Mouse (Mus musculus) forebrain, embryonic 10.5 days (tissue): ENCODE data around the gene 1500015O10Rik. TPM values are rescaled to one million over a fixed set of nuclear protein-coding genes. Genes with fewer than 3 reads are reported as not detected.

Experiments
- DNase-seq: peaks from one replicate; pipeline ENCODE4 v3.0.0-alpha.2; 2017; ENCODE audit warnings: low spot score; ENCODE audit errors: extremely low spot score
- H3K27ac ChIP-seq: fragments of 300-500 bp; sonication (generic); 2 replicates; pipeline ENCODE4 v1.5.1; 2016; ENCODE audit warnings: mild to moderate bottlenecking
- H3K27me3 ChIP-seq: fragments of 300-500 bp; sonication (generic); 2 replicates; pipeline ENCODE4 v1.6.1; 2016; ENCODE audit warnings: mild to moderate bottlenecking; ENCODE audit not compliant: poor library complexity, severe bottlenecking
- H3K36me3 ChIP-seq: fragments of 300-500 bp; sonication (generic); replicated peaks from 2 replicates; pipeline ENCODE4 v1.6.1; 2016; ENCODE audit warnings: mild to moderate bottlenecking, moderate library complexity
- H3K4me1 ChIP-seq: fragments of 300-500 bp; sonication (generic); 2 replicates; pipeline ENCODE4 v1.6.1; 2016
- H3K4me3 ChIP-seq: fragments of 300-500 bp; sonication (generic); 2 replicates; pipeline ENCODE4 v1.5.1; 2016; ENCODE audit warnings: mild to moderate bottlenecking, moderate library complexity
- H3K9me3 ChIP-seq: fragments of 300-500 bp; sonication (generic); 2 replicates; pipeline ENCODE4 v1.6.1; 2016; ENCODE audit warnings: mild to moderate bottlenecking, moderate library complexity
- WGBS: fragments of 180-500 bp; shearing (Covaris S2); methylation state at CpG from one replicate; pipeline ENCODE4 v1.1.7; 2016; 5-methylcytosine and 5-hydroxymethylcytosine counted together
- polyA plus RNA-seq: library from polyadenylated mRNA; unstranded; fragments of >200 nt; fragmentation: Nextera tagmentation; extraction: Ambion mirVana; gene quantifications from 2 replicates; pipeline ENCODE4 v1.2.1, GENCODE M21; 2016

Gene 1500015O10Rik
- polyA plus RNA-seq = 0.26 TPM in 1 of 2 replicates, not detected in the other

DNA sequence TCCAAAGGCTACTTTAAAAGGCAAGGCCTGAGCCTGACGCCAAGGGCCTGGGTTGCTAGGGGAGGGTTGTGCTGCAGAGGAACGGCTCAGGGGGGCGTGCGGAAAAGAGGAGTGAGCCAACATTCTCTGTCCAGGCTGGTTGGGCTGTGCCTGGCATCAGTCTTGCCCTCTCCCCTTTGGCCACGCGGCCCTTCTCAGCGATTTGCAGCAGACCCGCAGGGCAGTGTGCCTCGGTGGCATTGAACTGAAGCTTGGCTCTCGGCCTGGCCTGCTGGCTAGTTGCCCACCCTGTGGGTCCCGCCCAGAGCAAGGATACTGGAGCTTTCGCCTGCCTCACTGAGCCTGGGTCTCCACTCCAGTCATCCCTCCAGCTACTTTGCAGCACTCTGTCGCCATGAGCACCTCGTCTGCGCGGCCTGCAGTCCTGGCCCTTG, at the start of gene 1500015O10Rik:
Gene 1500015O10Rik, plus strand, starts transcription at position 112 of the 434 bp plus-strand sequence.
- H3K36me3 ChIP-seq = no peaks in the 10 kb centered on the region
- no peak for DNase-seq
- H3K4me3 ChIP-seq = no peak within 1 kb of the TSS
- no peaks in the 10 kb centered on the region for H3K4me1 ChIP-seq
- no peak within 1 kb of the TSS for H3K27ac ChIP-seq
- no peaks in the 10 kb centered on the region for H3K27me3 ChIP-seq
- WGBS = 74% methylated on average over 16 of the region's 16 CpGs
- no peaks in the 10 kb centered on the region for H3K9me3 ChIP-seq

DNA sequence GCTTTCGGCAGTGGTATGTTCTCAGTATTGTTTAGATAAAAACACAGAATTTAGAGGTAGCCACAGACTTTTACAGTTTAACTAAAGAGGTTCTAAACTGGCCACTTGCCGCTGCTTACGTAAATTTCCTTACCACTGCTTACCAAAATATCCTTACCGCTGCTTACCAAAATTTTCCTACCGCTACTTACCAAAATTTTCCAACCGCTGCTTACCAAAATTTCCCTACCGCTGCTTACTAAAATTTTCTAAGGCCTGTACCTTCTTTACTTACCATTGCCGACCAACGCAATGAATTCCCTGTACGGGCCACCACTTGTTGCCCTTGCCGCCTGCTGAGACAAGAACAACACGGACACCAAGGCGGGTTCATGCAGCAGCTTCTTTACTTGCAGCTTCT, 40.4 kb upstream of the 1500015O10Rik start:
- Histone ChIP-seq H3K9me3 (peaks cover 13% of the 10 kb centered on the region), H3K36me3 (no peaks in the 10 kb centered on the region), H3K4me1 (no peaks in the 10 kb centered on the region), H3K27ac (no peak overlapping the region), H3K4me3 (no peak overlapping the region), H3K27me3 (no peaks in the 10 kb centered on the region)
- no peak for DNase-seq
- 88% methylated on average over 13 of the region's 13 CpGs for WGBS

DNA sequence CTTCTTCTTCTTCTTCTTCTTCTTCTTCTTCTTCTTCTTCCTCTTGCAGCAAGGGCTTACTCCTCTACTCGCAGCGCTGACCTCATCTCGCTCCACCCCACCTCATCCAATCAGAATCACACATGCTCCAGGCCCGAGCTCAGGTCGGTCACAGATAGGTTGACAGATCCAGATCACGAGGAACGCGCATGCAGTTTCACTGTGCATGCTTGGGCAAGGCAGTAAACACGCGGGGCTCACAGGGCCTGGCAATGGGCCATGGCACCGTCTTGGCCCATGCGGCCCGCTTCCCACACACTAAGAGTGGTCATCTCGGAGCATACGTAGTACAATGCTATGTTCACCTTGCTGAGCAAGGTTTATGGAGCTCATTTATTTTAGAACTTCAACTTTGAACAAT, 39.9 kb upstream of the 1500015O10Rik start:
- no peak overlapping the region for H3K4me3 ChIP-seq
- no peaks in the 10 kb centered on the region for H3K27me3 ChIP-seq
- H3K9me3 ChIP-seq = peaks cover 13% of the 10 kb centered on the region
- no peaks in the 10 kb centered on the region for H3K36me3 ChIP-seq
- no peak overlapping the region for H3K27ac ChIP-seq
- no peaks in the 10 kb centered on the region for H3K4me1 ChIP-seq
- no peak for DNase-seq
- 96% methylated on average over 15 of the region's 15 CpGs for WGBS

DNA sequence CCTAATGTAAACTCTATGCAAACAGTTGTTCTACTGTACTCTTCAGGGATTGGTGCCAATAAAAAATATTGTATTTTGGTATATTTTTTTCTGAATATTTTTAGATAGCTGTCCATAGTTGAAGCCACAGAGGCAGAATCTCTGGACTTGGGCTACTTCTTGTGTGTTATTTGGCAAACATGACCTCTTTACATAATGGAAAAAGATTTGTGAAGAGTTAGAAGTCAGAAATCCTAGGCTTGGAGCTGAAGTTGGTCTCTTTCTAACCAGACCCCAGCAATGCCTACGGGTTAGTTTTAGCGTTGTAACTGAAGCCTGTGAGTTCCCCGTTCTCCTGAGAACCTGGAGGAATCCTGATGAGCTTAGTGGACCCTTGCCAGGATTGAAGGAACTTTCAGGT, 36.3 kb upstream of the 1500015O10Rik start:
- no peak overlapping the region for H3K4me3 ChIP-seq
- WGBS = 86% methylated on average over 3 of the region's 3 CpGs
- no peak overlapping the region for H3K27ac ChIP-seq
- peaks cover 4% of the 10 kb centered on the region; the same call in 1 of the 2 replicates for H3K9me3 ChIP-seq
- peaks cover 8% of the 10 kb centered on the region for H3K4me1 ChIP-seq
- H3K36me3 ChIP-seq = no peaks in the 10 kb centered on the region
- no peak for DNase-seq
- no peaks in the 10 kb centered on the region for H3K27me3 ChIP-seq

DNA sequence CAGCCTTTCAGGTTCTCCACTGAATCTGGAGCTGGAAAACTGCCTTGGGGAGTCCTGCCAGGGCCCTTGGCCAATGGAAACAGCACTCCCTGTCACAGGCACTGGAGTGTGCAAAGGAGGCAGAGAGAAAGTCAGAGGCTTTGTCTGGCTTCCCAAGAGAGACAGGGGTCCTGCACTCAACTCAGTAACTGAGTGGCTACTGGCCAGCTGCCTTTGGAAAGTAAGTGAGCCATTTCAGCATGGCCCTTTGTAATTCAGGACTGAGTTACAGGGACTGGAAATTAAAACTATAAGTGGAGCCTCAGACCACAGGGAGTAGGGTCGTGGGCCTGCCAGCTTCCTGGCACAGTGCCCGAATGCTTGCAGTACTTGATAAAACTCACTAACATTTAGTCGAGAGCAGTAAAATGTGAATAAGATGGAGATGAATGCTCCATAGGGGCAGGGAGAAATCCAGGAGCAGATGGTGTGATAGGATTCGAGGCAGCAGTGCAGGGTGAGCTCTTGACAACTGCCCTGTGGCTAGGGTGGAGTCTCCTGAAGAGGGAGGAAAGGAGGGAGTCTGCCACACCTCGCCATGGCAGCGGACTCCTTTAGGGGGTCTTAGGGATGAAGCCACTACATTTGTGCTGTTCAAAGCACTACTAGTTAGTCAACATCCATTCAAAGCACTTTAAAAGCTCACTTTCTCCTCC, 35.4 kb upstream of the 1500015O10Rik start:
- no peak for DNase-seq
- 61% methylated on average over 6 of the region's 6 CpGs for WGBS
- no peak overlapping the region for H3K27ac ChIP-seq
- peaks cover 8% of the 10 kb centered on the region for H3K4me1 ChIP-seq
- H3K9me3 ChIP-seq = peaks cover 4% of the 10 kb centered on the region; the same call in 1 of the 2 replicates
- no peaks in the 10 kb centered on the region for H3K27me3 ChIP-seq
- no peaks in the 10 kb centered on the region for H3K36me3 ChIP-seq
- no peak overlapping the region for H3K4me3 ChIP-seq

DNA sequence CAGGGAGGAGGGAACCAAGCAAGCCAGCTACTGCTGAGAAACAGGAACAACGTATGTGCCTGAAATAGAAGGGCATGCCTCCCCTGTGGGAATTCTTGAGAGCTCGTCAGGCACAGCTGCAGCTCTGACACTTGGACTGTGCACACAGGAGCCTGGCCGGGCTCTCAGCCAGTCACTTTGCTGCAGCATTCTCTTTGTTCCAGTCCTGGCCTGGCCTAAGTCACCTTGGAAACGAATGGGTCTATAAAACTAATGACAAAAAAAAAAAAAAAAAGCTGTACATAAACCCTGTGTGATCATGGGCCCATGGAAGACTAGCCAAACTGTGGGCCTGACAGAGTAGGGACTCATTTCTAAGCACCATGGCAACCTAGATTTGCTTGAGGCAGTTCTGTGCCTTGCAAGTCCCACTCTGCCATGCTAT, 31.8 kb upstream of the 1500015O10Rik start:
- 33% methylated on average over 4 of the region's 4 CpGs for WGBS
- Histone ChIP-seq H3K27me3 (no peaks in the 10 kb centered on the region), H3K4me1 (peaks cover 8% of the 10 kb centered on the region), H3K36me3 (no peaks in the 10 kb centered on the region), H3K27ac (peak overlapping the region; percentile 56), H3K9me3 (no peaks in the 10 kb centered on the region), H3K4me3 (no peak overlapping the region)
- DNase-seq = peak; percentile 20

DNA sequence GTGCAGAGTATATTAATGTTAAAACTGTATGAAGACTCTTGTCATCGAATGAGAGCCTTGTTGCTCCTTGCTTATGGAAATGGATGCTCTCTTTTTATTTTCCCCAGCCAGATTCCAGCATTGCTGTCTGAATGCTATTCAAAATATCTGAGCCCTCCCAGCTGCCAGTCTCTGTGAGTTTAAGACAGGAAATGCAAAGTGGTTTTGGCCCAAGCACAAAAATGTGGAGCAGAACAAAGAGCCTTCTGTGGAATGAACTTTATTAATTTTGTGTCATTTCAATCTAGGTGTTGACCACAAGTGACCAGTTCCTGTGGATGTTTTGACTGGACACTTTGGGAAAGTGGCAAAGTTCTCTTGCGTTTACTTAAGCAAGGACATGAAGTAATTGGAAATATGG, 15.6 kb upstream of the 1500015O10Rik start:
- Histone ChIP-seq H3K9me3 (no peaks in the 10 kb centered on the region), H3K4me1 (no peaks in the 10 kb centered on the region), H3K4me3 (no peak overlapping the region), H3K36me3 (no peaks in the 10 kb centered on the region), H3K27me3 (no peaks in the 10 kb centered on the region), H3K27ac (no peak overlapping the region)
- DNase-seq = no peak
- 92% methylated on average over 2 of the region's 2 CpGs for WGBS

DNA sequence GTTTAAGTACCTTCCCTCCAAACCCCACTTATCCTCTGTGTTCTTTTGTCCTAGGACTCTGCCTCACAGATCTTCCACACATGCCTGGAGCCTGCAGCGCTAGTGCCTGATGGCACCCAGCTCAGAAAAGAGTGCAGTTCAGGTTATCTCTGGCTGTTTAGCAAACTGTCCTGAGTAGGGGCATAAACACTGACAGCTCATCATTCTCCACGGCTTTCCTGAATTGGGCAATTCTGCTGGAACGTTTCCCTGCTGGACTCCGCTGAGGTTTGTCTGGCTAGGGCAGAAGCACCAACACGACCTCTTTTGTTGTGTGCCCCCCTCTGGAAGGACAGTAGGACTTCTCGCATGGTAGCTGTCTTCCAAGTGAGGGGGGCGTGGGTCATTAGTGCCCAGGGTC, 12.4 kb upstream of the 1500015O10Rik start:
- no peaks in the 10 kb centered on the region for H3K27me3 ChIP-seq
- no peaks in the 10 kb centered on the region for H3K36me3 ChIP-seq
- DNase-seq = no peak
- H3K9me3 ChIP-seq = no peaks in the 10 kb centered on the region
- no peak overlapping the region for H3K27ac ChIP-seq
- H3K4me1 ChIP-seq = no peaks in the 10 kb centered on the region
- no peak overlapping the region for H3K4me3 ChIP-seq
- WGBS = 79% methylated on average over 7 of the region's 7 CpGs

DNA sequence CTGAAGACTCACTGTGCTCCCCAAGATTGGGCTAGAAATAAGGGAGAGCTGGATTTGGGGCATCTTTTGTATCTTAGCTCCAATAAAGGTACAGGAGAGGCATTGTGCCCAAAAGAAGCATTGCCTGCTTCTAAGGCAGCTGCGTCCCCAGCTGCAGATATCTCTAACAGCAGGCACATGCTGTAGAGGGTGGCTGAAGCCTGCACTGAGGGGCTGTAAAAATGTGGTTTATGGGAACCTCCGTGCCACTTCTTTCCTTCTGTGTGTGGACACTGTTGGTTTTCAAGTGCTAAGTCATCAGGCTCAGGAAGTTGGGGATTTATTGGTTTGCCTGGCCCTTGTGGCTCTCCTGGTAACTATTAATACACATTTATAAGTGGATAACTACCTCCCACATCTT, 11.6 kb upstream of the 1500015O10Rik start:
- H3K36me3 ChIP-seq = no peaks in the 10 kb centered on the region
- H3K27me3 ChIP-seq = no peaks in the 10 kb centered on the region
- no peak overlapping the region for H3K4me3 ChIP-seq
- H3K27ac ChIP-seq = no peak overlapping the region
- no peaks in the 10 kb centered on the region for H3K9me3 ChIP-seq
- WGBS = 82% methylated on average over 2 of the region's 2 CpGs
- no peak for DNase-seq
- no peaks in the 10 kb centered on the region for H3K4me1 ChIP-seq

DNA sequence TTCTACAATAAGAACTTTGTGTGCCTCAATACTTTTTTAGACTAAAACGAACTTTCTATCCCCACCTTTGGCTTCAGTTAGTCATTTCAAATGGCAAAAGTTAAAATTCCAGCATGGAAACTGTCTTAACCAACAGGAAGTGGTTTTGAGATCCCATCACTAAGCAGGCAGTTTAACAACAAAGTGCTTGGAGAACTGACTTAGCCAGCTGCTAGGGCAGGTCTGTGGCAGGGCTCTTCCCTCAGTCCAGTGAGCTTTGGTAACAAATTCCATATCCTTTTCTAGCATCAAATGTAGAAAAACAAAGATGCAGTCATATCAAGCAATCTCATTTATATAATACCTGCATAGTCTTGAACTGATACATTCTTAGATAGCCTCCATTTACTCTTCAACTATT, 7.9 kb upstream of the 1500015O10Rik start:
- Histone ChIP-seq H3K4me1 (no peaks in the 10 kb centered on the region), H3K9me3 (no peaks in the 10 kb centered on the region), H3K4me3 (no peak overlapping the region), H3K36me3 (no peaks in the 10 kb centered on the region), H3K27ac (no peak overlapping the region), H3K27me3 (no peaks in the 10 kb centered on the region)
- DNase-seq = no peak
- WGBS = 81% methylated on average over 1 of the region's 1 CpGs

DNA sequence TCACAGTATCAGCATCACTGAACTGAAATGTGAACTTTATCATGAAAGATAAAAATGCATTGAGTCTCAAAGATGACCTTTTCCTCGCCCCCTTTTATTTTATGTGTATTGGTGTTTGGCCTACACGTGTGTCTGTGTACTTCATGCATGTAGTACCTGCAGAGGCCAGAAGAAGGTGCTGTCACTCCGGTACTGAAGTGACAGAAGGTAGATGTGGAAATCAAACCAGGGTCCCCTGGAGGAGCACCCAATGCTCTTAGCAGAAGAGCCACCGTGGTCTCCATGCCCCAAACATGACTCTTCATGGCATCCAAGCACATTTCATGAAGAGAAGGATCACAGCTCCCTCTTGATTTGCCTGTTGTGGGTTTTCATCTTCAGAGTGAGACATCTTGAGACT, 1.7 kb downstream of the 1500015O10Rik start:
- WGBS = 81% methylated on average over 4 of the region's 4 CpGs
- DNase-seq = no peak
- Histone ChIP-seq H3K4me1 (no peaks in the 10 kb centered on the region), H3K36me3 (no peaks in the 10 kb centered on the region), H3K27me3 (no peaks in the 10 kb centered on the region), H3K4me3 (no peak overlapping the region), H3K9me3 (no peaks in the 10 kb centered on the region), H3K27ac (no peak overlapping the region)

DNA sequence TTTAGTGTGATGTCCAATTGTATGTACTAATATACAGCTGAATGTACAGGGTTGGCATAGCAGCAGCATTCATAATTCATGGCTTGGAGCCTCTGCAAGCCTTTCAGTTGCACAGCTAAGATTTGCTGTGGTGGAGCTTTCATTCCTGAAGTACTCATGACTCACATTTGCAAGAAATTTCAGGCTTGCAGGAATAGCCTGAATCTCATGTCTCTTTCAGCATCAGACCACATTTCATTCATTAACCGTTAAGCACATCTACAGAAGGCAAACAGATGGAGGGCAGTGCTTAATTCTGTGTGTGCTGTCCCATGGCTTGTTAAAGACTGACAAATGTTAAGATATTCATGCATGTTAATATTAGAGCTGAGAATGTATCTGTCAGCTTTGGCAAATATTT, 2.3 kb downstream of the 1500015O10Rik start:
- DNase-seq = no peak
- H3K36me3 ChIP-seq = no peaks in the 10 kb centered on the region
- WGBS = 92% methylated on average over 1 of the region's 1 CpGs

DNA sequence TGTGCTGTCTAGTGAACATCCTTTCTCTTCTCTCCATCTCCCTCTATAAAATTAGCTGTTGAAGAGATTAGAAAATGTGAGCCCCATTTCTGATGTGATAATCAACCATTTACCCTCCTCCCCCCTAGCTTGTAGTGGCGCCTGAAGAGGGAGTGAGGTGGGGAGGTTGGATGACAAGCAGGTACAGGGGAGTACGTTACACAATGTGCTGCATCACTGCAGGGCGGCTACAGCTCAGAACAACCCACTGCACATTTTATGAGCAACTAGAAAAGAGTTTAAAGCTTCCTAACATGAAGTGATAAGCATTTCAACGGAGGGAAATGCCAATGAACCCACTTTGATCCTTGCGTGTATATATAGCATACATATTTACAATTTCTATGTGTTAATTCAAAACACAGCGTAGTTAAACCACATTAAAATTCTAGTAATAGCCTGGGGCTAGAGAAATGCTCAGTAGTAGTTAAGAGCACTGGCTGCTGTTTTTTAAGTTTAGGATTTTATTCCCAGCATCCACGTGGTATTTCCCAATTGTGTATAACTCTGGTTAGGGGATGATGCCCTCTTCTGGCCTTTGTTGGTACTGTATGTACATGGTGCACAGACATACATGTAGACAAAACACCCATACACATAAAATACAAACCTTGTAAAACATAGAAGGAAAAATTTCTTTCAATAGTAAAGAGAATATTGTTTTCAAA, 7.6 kb downstream of the 1500015O10Rik start:
- Histone ChIP-seq H3K4me3 (no peak overlapping the region), H3K27ac (no peak overlapping the region), H3K9me3 (no peaks in the 10 kb centered on the region), H3K4me1 (no peaks in the 10 kb centered on the region), H3K27me3 (no peaks in the 10 kb centered on the region), H3K36me3 (no peaks in the 10 kb centered on the region)
- DNase-seq = peak; percentile 30
- 77% methylated on average over 7 of the region's 7 CpGs for WGBS

More for the DNA sequence above, 2.3 kb downstream of the 1500015O10Rik start:
- Histone ChIP-seq H3K27ac (no peak overlapping the region), H3K4me3 (no peak overlapping the region), H3K27me3 (no peaks in the 10 kb centered on the region), H3K9me3 (no peaks in the 10 kb centered on the region), H3K4me1 (no peaks in the 10 kb centered on the region)
